Mouse (Mus musculus) stomach, postnatal 0 days (tissue): Measurements from ENCODE around the gene Crtam.

ENCODE experiments used
- CTCF ChIP-seq: IDR thresholded peaks from 2 replicates; pipeline ENCODE4 v1.5.1; 2016; ENCODE audit warnings: antibody characterized with exemption, low read depth, mild to moderate bottlenecking, moderate library complexity
- EP300 ChIP-seq: optimal IDR thresholded peaks from 2 replicates; pipeline ENCODE3; 2016; ENCODE audit warnings: antibody characterized with exemption

DNA sequence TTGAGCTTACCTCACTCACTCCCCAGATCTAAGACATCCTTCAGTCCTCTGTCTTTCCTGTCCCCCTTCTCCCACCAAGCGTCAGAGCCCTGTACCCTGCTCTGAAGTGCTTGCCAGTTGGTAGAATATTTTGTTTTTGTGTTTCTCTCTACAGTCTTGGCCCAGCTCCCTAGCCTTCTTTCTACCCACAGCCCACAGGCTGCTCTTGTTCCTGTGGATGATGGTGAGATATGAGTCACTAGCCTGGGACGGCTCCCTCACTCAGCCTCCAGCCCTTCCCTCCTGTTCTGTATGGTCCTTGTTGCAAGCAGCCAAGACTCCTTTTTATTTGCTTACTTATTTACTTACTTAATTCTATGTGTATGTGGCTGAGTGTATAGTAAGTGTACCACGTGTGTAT lies 16.1 kb upstream of the Crtam start:
- TF ChIP-seq CTCF (no peak), EP300 (no peak)
